Mouse (Mus musculus) thymus, adult 2 months (tissue): Measurements from ENCODE around the gene Pdhb.

Source experiments
- CTCF ChIP-seq: fragments of 200-500 bp; IDR thresholded peaks from 2 replicates; pipeline ENCODE4 v1.5.1; 2012; ENCODE audit warnings: mild to moderate bottlenecking, control low read depth, low read length, moderate library complexity, borderline replicate concordance; ENCODE audit not compliant: control insufficient read depth, poor library complexity, insufficient read depth; ENCODE audit errors: extremely low read depth
- POLR2A ChIP-seq: fragments of 200-500 bp; IDR thresholded peaks from 2 replicates; pipeline ENCODE4 v1.6.1; 2012; ENCODE audit warnings: mild to moderate bottlenecking, low read length, control low read depth, moderate library complexity; ENCODE audit not compliant: control insufficient read depth, poor library complexity, insufficient read depth; ENCODE audit errors: extremely low read depth

- TF ChIP-seq CTCF (no peak), POLR2A (no peak)
Measured at GRCm38 (mm10) chr14:8183330-8183729, 10.5 kb upstream of the Pdhb start.
